Mouse (Mus musculus) layer of hippocampus, postnatal 14 days (tissue): ENCODE measurements around the gene Oxgr1. TPM values are rescaled to one million over a fixed set of nuclear protein-coding genes. Genes with fewer than 3 reads are reported as not detected.

Experiments used
- DNase-seq, 2 experiments: peaks; one replicate each; pipeline ENCODE4 v3.0.0; 2021 to 2022; ENCODE audit warnings: low spot score in 2 of 2, mixed read lengths in 1 of 2
- total RNA-seq, 2 experiments: library from RNA; stranded (reverse); gene quantifications; 2 replicates each; pipeline ENCODE4 v1.2.3; 2021

Oxgr1 gene
- total RNA-seq, 2 experiments from 2014 or later: 0.09 TPM; not detected in 1

DNA sequence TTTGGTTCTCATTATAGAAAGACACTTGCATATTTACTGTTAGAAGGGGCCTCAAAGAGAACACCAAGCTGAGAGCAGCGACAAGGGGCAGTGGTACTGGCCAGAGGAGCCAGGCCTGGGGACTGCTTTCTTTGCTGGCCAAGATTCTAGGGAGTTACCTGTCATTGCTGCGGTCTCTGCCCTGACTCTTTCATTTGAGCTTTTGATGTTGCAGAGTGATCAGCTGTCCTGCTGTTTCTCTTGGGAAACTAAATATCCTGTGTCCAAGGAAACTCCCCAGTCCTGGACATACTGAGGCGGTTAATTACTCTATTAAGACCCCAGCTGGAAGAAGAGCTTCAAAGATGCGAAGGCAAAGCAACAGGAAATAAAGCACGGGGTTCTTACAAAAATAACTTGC is 60.9 kb downstream of the Oxgr1 start:
- DNase-seq: no peak

DNA sequence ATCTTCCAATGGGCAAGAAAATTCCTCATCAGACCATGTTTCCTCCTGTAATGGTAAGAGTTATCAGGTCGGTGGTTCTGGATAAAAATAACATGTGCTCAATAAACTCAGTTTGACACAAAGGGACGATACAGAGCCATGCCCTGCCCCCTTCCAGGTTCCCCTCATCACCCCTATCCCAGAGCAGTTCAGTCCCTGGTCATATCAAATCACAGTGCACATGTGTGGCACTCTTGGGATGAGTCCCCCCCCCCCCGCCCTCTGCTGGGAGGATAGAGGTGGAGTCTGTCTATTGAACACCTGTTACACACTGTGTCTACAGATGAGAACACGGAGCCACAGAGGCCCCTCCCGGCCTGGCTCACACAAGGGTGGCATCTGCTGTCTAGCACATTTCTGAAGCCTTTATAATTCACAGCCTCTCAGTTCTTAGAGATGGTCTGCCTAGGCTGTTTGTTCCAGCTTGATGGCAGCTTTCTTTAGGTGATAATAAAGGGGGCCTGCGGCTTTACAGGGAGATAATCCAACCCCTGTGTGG is 61.5 kb downstream of the Oxgr1 start:
- DNase-seq: peak in 1 of 2 experiments; percentile 19

Other genes with a start within 250 kb of the Oxgr1 start
- 100 to 1,000 TPM; 201 to 204 TPM for gene Mbnl2, start 233.2 kb upstream of the Oxgr1 start, total RNA-seq